Mouse (Mus musculus): ENCODE results near the gene Slc25a10. TPM values are rescaled to one million over a fixed set of nuclear protein-coding genes. Genes with fewer than 3 reads are reported as not detected.

Slc25a10 gene
- polyA plus RNA-seq, 1 experiment from 2014 or later = 32.8 TPM

DNA sequence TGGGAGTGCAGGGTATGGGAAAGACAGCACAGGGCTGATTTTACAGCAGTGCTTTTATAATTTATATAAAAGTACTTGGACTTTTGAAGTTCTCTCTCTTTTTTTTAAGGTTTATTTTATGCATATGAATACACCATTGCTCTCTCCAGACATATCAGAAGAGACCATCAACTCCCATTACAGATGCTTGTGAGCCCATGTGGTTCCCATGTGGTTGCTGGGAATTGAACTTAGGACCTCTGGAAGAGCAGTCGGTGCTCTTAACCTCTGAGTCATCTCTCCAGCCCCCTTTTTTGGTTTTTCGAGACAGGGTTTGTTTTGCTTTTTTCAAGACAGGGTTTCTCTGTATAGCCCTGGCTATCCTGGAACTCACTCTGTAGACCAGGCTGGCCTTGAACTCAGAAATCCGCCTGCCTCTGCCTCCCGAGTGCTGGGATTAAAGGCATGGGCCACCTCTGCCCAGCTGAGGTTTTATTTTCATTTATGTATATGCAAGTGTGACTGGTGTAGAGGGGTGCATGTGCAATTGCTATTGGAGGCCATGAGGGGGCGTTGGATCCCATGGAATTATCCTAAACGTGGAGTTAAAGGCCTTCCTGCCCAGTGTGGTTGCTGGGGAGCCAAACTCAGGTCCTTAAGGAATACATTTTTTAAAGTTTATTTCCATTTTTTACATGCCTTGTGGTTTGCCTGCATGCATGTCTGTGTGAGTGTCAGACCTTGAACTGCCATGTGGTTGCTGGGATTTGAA is 32.6 kb upstream of the Slc25a10 start:
- H3K27ac ChIP-seq = no peak overlapping the region
- H3K9me3 ChIP-seq = no peaks in the 10 kb centered on the region
- H3K27me3 ChIP-seq = no peaks in the 10 kb centered on the region
- H3K4me2 ChIP-seq = peak overlapping the region; percentile 90
- peaks cover 45% of the 10 kb centered on the region for H3K36me3 ChIP-seq
- no peak for ATAC-seq (ENCODE audit: low FRiP score)
- WGBS = 72% methylated on average over 6 of the region's 6 CpGs
- peak overlapping the region; percentile 96 for H3K9ac ChIP-seq
- H3K4me1 ChIP-seq (replicated peaks) = peaks cover 21% of the 10 kb centered on the region
- peak overlapping the region; percentile 83 for H3K4me3 ChIP-seq

DNA sequence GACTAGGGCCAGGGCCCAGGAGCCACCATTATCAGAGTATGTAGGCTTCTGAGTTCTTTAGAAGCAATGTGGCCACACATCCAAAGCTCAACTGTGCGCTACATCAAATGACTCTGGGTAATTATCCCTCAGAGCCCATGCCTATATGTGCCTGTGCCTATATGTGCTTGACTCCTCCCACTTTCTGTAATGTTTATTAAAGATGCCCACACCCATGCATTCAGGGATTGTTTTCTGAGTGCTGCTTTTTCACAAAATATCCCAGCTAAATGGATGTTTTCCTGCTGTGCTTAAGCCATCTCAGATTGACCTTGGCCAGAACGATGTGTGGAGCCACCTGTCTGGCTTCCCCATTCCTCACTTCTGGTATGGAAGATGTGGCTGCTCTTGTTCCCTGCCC is 28.1 kb upstream of the Slc25a10 start:
- no peaks in the 10 kb centered on the region for H3K27me3 ChIP-seq
- peaks cover 30% of the 10 kb centered on the region for H3K4me1 ChIP-seq (replicated peaks)
- no peak overlapping the region for H3K4me2 ChIP-seq
- peaks cover 57% of the 10 kb centered on the region for H3K36me3 ChIP-seq
- ATAC-seq (ENCODE audit: low FRiP score) = no peak
- H3K4me3 ChIP-seq = no peak overlapping the region
- no peak overlapping the region for H3K27ac ChIP-seq
- H3K9me3 ChIP-seq = no peaks in the 10 kb centered on the region
- WGBS = 90% methylated on average over 2 of the region's 2 CpGs
- H3K9ac ChIP-seq = no peak overlapping the region

- Histone ChIP-seq H3K27ac (no peak overlapping the region), H3K9me3 (no peaks in the 10 kb centered on the region), H3K4me2 (no peak overlapping the region), H3K36me3 (peaks cover 60% of the 10 kb centered on the region), H3K4me1 (replicated peaks) (peaks cover 29% of the 10 kb centered on the region), H3K27me3 (no peaks in the 10 kb centered on the region), H3K9ac (no peak overlapping the region), H3K4me3 (no peak overlapping the region)
- ATAC-seq (ENCODE audit: low FRiP score) = no peak
- WGBS = 91% methylated on average over 5 of the region's 5 CpGs
Measured at GRCm38 (mm10) chr11:120464365-120464764, 27.3 kb upstream of the Slc25a10 start.

DNA sequence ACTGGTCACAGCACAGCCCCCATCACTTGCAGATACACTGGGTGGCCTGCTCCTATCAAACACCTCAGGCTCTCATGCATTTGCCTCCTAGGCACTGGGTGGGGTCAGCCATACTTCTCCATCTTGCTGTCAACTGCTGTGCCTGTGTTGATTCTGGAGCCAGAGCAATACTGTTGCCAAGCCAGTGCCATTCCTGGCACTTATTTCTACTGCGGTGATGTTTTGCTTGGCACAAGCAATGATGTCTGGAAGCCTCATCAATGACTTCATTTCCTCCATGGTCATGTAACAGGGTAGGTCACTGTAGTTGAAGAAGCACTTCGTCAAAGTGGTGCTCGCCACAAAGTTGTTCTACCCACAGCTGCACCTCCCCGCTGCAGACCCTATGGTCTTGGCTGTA is 26.1 kb upstream of the Slc25a10 start:
- ATAC-seq (ENCODE audit: low FRiP score) = no peak
- 96% methylated on average over 4 of the region's 4 CpGs for WGBS
- Histone ChIP-seq H3K4me1 (replicated peaks) (peaks cover 32% of the 10 kb centered on the region), H3K36me3 (peaks cover 66% of the 10 kb centered on the region), H3K4me2 (peak overlapping the region; percentile 86; the same call in 1 of the 2 replicates), H3K27ac (no peak overlapping the region), H3K27me3 (no peaks in the 10 kb centered on the region), H3K4me3 (no peak overlapping the region), H3K9me3 (no peaks in the 10 kb centered on the region), H3K9ac (peak overlapping the region; percentile 95; the same call in 1 of the 2 replicates)

DNA sequence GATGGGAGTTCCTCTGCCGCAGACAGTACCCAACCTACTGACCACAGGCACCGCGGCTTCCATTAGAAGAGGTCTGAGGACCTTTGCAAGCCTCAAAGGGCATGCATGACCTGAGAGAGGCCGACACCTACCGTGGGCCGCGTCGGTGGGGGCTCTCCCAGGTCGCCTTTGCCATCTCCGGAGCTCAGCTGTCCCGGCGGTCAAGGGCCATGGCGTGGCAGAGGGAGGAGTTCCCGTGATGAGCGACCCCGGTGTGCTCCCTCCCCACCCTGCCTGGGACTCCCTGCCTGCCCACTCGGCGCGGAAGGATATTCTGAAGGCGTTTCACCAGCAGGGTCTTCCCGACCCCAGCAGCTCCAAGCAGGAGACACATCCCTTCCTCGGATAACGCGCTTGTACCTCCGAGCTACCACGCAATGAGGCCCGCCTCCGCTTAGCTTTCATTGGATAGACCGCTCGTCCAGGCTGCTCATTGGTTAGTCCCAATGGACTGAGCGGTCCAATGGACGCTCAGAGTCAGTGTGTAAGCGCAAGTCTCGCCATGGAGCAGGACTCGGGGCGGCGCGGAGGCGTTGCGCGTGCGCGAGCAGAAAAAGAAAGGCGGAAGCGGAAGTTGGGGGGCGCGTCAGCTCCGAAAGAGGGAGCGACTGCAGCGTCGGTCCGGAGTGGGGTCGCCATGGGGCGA is 24.4 kb upstream of the Slc25a10 start, which contains the start of gene Arl16:
Gene Arl16 (minus strand): TSS at position 557 of the 685 bp plus-strand sequence.
- Histone ChIP-seq H3K9me3 (no peaks in the 10 kb centered on the region), H3K4me3 (peak within 1 kb of the TSS; percentile 87), H3K4me1 (replicated peaks) (peaks cover 32% of the 10 kb centered on the region), H3K27me3 (no peaks in the 10 kb centered on the region), H3K36me3 (peaks cover 66% of the 10 kb centered on the region), H3K9ac (peak within 1 kb of the TSS; percentile 95), H3K27ac (peak within 1 kb of the TSS; percentile 91), H3K4me2 (peak within 1 kb of the TSS; percentile 86)
- under 1% methylated on average over 54 of the region's 54 CpGs for WGBS
- ATAC-seq (ENCODE audit: low FRiP score) = peak; percentile 100

DNA sequence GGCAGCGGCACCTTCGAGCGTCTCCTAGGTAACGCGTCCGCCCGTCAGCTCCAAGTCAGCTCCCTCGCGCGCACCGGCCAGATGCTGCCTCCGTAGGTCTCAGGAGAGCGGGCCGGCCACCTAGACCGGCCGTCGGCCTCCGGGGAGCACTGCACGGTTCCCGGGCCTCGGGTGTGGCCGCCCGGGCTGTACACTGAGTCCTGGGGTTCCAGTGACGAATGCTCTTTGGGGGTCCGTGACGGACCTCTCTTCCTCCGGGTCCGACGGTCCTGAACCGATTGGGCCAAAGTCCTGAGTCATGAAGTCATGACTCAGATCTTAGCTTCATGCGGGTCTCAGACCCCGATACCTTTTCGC is 23.9 kb upstream of the Slc25a10 start:
- Histone ChIP-seq H3K4me1 (replicated peaks) (peaks cover 32% of the 10 kb centered on the region), H3K9me3 (no peaks in the 10 kb centered on the region), H3K27ac (peak overlapping the region; percentile 66; the same call in 1 of the 2 replicates), H3K36me3 (peaks cover 66% of the 10 kb centered on the region), H3K27me3 (no peaks in the 10 kb centered on the region), H3K4me3 (peak overlapping the region; percentile 87), H3K9ac (peak overlapping the region; percentile 92), H3K4me2 (peak overlapping the region; percentile 77)
- WGBS = 2% methylated on average over 32 of the region's 33 CpGs
- ATAC-seq (ENCODE audit: low FRiP score) = peak; percentile 61

- Histone ChIP-seq H3K36me3 (peaks cover 80% of the 10 kb centered on the region), H3K9me3 (no peaks in the 10 kb centered on the region), H3K4me1 (replicated peaks) (peaks cover 18% of the 10 kb centered on the region), H3K4me3 (no peak overlapping the region), H3K9ac (no peak overlapping the region), H3K4me2 (no peak overlapping the region), H3K27ac (no peak overlapping the region), H3K27me3 (no peaks in the 10 kb centered on the region)
- WGBS = 98% methylated on average over 6 of the region's 6 CpGs
- ATAC-seq (ENCODE audit: low FRiP score) = no peak
Measured at GRCm38 (mm10) chr11:120472052-120472451, 19.6 kb upstream of the Slc25a10 start.

DNA sequence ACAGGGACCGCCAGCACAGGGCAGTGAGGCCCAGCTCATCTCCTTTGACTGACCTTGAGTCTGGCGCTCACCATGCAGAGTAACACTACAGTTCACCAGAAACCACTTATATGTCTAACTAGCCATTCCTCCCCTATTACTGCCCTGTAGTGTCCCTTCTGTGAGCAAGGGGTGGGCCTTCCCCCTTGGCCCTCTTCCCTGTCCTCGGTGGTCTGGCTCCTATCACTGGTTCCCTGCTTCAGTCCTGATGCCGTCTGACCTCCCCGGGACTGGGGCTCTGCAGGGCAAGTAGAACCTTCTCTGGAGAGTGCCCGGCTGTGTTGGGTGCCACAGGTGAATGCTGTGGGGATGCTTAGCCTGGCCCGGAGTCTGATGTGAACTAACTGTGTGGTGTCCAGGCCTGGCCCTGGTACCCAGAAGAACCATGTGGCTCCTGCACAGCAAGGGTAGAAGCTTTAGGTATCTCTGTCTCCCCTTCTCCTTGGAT is 8.1 kb upstream of the Slc25a10 start:
- Histone ChIP-seq H3K9me3 (no peaks in the 10 kb centered on the region), H3K27me3 (no peaks in the 10 kb centered on the region), H3K4me2 (peak overlapping the region; percentile 96), H3K9ac (peak overlapping the region; percentile 91), H3K36me3 (peaks cover 77% of the 10 kb centered on the region), H3K27ac (peak overlapping the region; percentile 95), H3K4me1 (replicated peaks) (peaks cover 24% of the 10 kb centered on the region), H3K4me3 (peak overlapping the region; percentile 99)
- WGBS = 84% methylated on average over 7 of the region's 7 CpGs
- ATAC-seq (ENCODE audit: low FRiP score) = no peak

GRCm38 (mm10) chr11:120484265-120484981 is 7.2 kb upstream of the Slc25a10 start, which contains the start of gene Mrpl12:
Gene Mrpl12 (plus strand): TSS chr11:120484613.
- Histone ChIP-seq H3K4me1 (replicated peaks) (peaks cover 25% of the 10 kb centered on the region), H3K4me2 (peak within 1 kb of the TSS; percentile 96), H3K36me3 (peaks cover 73% of the 10 kb centered on the region), H3K27me3 (no peaks in the 10 kb centered on the region), H3K9ac (peak within 1 kb of the TSS; percentile 91), H3K4me3 (peak within 1 kb of the TSS; percentile 99), H3K27ac (peak within 1 kb of the TSS; percentile 95), H3K9me3 (no peaks in the 10 kb centered on the region)
- under 1% methylated on average over 60 of the region's 60 CpGs for WGBS
- ATAC-seq (ENCODE audit: low FRiP score) = peak; percentile 94

- H3K27ac ChIP-seq = peak overlapping the region; percentile 95
- ATAC-seq (ENCODE audit: low FRiP score) = no peak
- 10% methylated on average over 10 of the region's 10 CpGs for WGBS
Measured at GRCm38 (mm10) chr11:120485251-120485650, 6.4 kb upstream of the Slc25a10 start.

GRCm38 (mm10) chr11:120488516-120488915 is 3.1 kb upstream of the Slc25a10 start:
- H3K4me1 ChIP-seq (replicated peaks) = peaks cover 57% of the 10 kb centered on the region
- no peaks in the 10 kb centered on the region for H3K27me3 ChIP-seq
- ATAC-seq (ENCODE audit: low FRiP score) = no peak

More at GRCm38 (mm10) chr11:120485251-120485650, 6.4 kb upstream of the Slc25a10 start:
- peak overlapping the region; percentile 91 for H3K9ac ChIP-seq
- H3K4me2 ChIP-seq = peak overlapping the region; percentile 96
- peak overlapping the region; percentile 99 for H3K4me3 ChIP-seq
- H3K9me3 ChIP-seq = no peaks in the 10 kb centered on the region
- peaks cover 70% of the 10 kb centered on the region for H3K36me3 ChIP-seq
- peaks cover 29% of the 10 kb centered on the region for H3K4me1 ChIP-seq (replicated peaks)
- H3K27me3 ChIP-seq = no peaks in the 10 kb centered on the region

More at GRCm38 (mm10) chr11:120488516-120488915, 3.1 kb upstream of the Slc25a10 start:
- Histone ChIP-seq H3K27ac (no peak overlapping the region), H3K36me3 (peaks cover 38% of the 10 kb centered on the region), H3K9me3 (no peaks in the 10 kb centered on the region), H3K9ac (no peak overlapping the region), H3K4me3 (no peak overlapping the region), H3K4me2 (no peak overlapping the region)
- 79% methylated on average over 4 of the region's 4 CpGs for WGBS

Measured in hindbrain, embryonic 13.5 days (tissue).